ENCODE assay signal across 16 mouse cellular contexts in the genomic region with DNA sequence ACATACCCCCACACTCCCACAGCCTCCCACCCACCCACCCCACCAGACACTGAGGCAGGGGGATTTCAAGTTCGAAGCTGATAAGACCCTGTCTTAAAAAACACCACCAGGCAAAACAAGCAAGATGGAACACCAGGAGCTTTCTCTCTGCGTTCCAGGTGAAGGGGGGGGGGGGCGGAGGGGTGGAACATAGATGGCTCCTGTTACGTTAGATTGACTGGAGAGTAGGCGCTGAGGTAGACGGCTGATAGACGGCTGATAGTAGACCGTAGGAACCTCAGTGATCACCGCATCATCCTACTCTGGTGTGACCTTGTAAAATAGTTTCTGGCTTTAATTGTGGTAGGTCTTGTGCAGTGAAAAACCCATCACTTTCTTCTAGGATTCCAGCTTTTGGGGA. TPM values are rescaled to one million over a fixed set of nuclear protein-coding genes. Genes with fewer than 3 reads are reported as not detected.
DNase-seq lines count a peak whose midpoint lies in the region; ATAC-seq and TF ChIP-seq lines count a peak whose summit lies in the region.
"Had no signal": no experiment of that assay in that cellular context is flagged by ENCODE, and none has a peak within 500 bp of the region (broad histone marks: within the 10 kb centered on the region; RNA-seq: fewer than 3 reads in every experiment).

No protein-coding gene starts in this region.

- no peaks in the 10 kb centered on the region for H3K9me3 ChIP-seq in embryonic facial prominence, embryonic 11.5 days (replicated peaks; ENCODE audit: control insufficient read depth, low read length)
- no peaks in the 10 kb centered on the region for H3K9me3 ChIP-seq in embryonic facial prominence, embryonic 14.5 days (ENCODE audit: control insufficient read depth, low read length)
- H3K9me3 ChIP-seq in liver, postnatal 0 days (ENCODE audit: low read length) = no peaks in the 10 kb centered on the region
- H3K9me3 ChIP-seq: forebrain, embryonic 15.5 days; G1E had no signal

- no peak overlapping the region for H3K4me2 ChIP-seq in embryonic facial prominence, embryonic 11.5 days (ENCODE audit: low read depth, low read length)
- H3K4me2 ChIP-seq in embryonic facial prominence, embryonic 14.5 days (ENCODE audit: low read depth, low read length) = peak overlapping the region; percentile 36
- H3K4me2 ChIP-seq in liver, postnatal 0 days (ENCODE audit: low read depth, low read length) = peak overlapping the region; percentile 39
- H3K4me2 ChIP-seq: forebrain, embryonic 15.5 days had no signal

- TF ChIP-seq POLR2A in liver, adult 2 months (IDR thresholded peaks at IDR 0.05; ENCODE audit: extremely low read depth, insufficient read depth, low read length) = no peak

- H3K36me3 ChIP-seq in liver, adult 2 months (ENCODE audit: control insufficient read depth, insufficient read depth, low read length) = no peaks in the 10 kb centered on the region
- no peaks in the 10 kb centered on the region for H3K36me3 ChIP-seq in embryonic facial prominence, embryonic 11.5 days (replicated peaks; ENCODE audit: control insufficient read depth, insufficient read depth, low read depth, low read length)
- no peaks in the 10 kb centered on the region for H3K36me3 ChIP-seq in embryonic facial prominence, embryonic 14.5 days (ENCODE audit: control insufficient read depth, insufficient read depth, low read length)
- no peaks in the 10 kb centered on the region for H3K36me3 ChIP-seq in liver, postnatal 0 days (replicated peaks; ENCODE audit: insufficient read depth, low read length)
- H3K36me3 ChIP-seq: forebrain, embryonic 15.5 days; G1E had no signal

- H3K27me3 ChIP-seq in liver, adult 2 months (ENCODE audit: control insufficient read depth, insufficient read depth, low read length) = no peaks in the 10 kb centered on the region
- H3K27me3 ChIP-seq in embryonic facial prominence, embryonic 11.5 days (ENCODE audit: control insufficient read depth, insufficient read depth, low read length) = no peaks in the 10 kb centered on the region
- no peaks in the 10 kb centered on the region for H3K27me3 ChIP-seq in embryonic facial prominence, embryonic 14.5 days (replicated peaks; ENCODE audit: control insufficient read depth, insufficient read depth, low read length)
- no peaks in the 10 kb centered on the region for H3K27me3 ChIP-seq in liver, postnatal 0 days (ENCODE audit: insufficient read depth, low read length)
- H3K27me3 ChIP-seq: forebrain, embryonic 15.5 days had no signal

- no peaks in the 10 kb centered on the region for H3K79me2 ChIP-seq in liver, adult 2 months (ENCODE audit: control insufficient read depth, insufficient read depth, low read length)

- peak; percentile 13 for DNase-seq in liver, adult 2 months (ENCODE audit: extremely low read depth, low read depth, low spot score)
- no peak for DNase-seq in liver
- no peak for DNase-seq in embryonic facial prominence, embryonic 11.5 days (ENCODE audit: low spot score)
- DNase-seq in embryonic facial prominence, embryonic 14.5 days (ENCODE audit: low spot score) = no peak
- no peak for DNase-seq in liver, postnatal 0 days
- no peak for DNase-seq in layer of hippocampus, adult 9-10 months (ENCODE audit: low spot score)
- no peak for DNase-seq in left cerebral cortex, adult 9 months (ENCODE audit: low spot score in 2 of 2)
- DNase-seq: cerebellum, adult 9-10 months; heart, postnatal 10 days; kidney, adult 8-10 months; retina, postnatal 1 day; thymus, postnatal 4 days had no signal

- no peak overlapping the region for H3K4me3 ChIP-seq in liver, adult 2 months (ENCODE audit: insufficient read depth, low read depth, low read length)
- no peak overlapping the region for H3K4me3 ChIP-seq in embryonic facial prominence, embryonic 11.5 days (ENCODE audit: low read depth, low read length)
- no peak overlapping the region for H3K4me3 ChIP-seq in embryonic facial prominence, embryonic 14.5 days (ENCODE audit: low read depth, low read length)
- peak overlapping the region; percentile 12; the same call in 1 of the 2 replicates for H3K4me3 ChIP-seq in liver, postnatal 0 days (ENCODE audit: low read depth, low read length)
- H3K4me3 ChIP-seq: forebrain, embryonic 15.5 days had no signal

- H3K27ac ChIP-seq in liver, adult 2 months (replicated peaks; ENCODE audit: insufficient read depth, low read depth, low read length) = no peak overlapping the region
- no peak overlapping the region for H3K27ac ChIP-seq in embryonic facial prominence, embryonic 11.5 days (replicated peaks; ENCODE audit: low read depth, low read length)
- H3K27ac ChIP-seq in embryonic facial prominence, embryonic 14.5 days (replicated peaks; ENCODE audit: low read depth, low read length) = no peak overlapping the region
- H3K27ac ChIP-seq in liver, postnatal 0 days (ENCODE audit: low read depth) = peak overlapping the region; percentile 45; the same call in 1 of the 2 replicates
- H3K27ac ChIP-seq: forebrain, embryonic 15.5 days had no signal

- peak; percentile 14; the same call in 1 of the 2 replicates for ATAC-seq in embryonic facial prominence, embryonic 11.5 days (replicated peaks; ENCODE audit: insufficient number of reproducible peaks, low FRiP score, low TSS enrichment, low read depth)
- ATAC-seq in embryonic facial prominence, embryonic 14.5 days (ENCODE audit: low read depth) = peak; percentile 45; the same call in 1 of the 2 replicates
- ATAC-seq in liver, postnatal 0 days = peak; percentile 57
- ATAC-seq: forebrain, embryonic 15.5 days; midbrain, embryonic 16.5 days had no signal

- no peak overlapping the region for H3K9ac ChIP-seq in liver, adult 2 months (ENCODE audit: low read depth, low read length)
- no peak overlapping the region for H3K9ac ChIP-seq in embryonic facial prominence, embryonic 11.5 days (replicated peaks; ENCODE audit: low read length)
- no peak overlapping the region for H3K9ac ChIP-seq in embryonic facial prominence, embryonic 14.5 days (ENCODE audit: low read depth, low read length)
- H3K9ac ChIP-seq in liver, postnatal 0 days (replicated peaks) = no peak overlapping the region
- H3K9ac ChIP-seq: forebrain, embryonic 15.5 days had no signal

- TF ChIP-seq EP300 in liver, postnatal 0 days (IDR thresholded peaks at IDR 0.05; ENCODE audit: low read depth) = no peak

- no peak for TF ChIP-seq CTCF in liver, adult 2 months (IDR thresholded peaks at IDR 0.05; ENCODE audit: low read depth, low read length)
- TF ChIP-seq CTCF in liver, postnatal 0 days (IDR thresholded peaks at IDR 0.05; ENCODE audit: low read depth) = no peak

- peaks cover 3% of the 10 kb centered on the region for H3K4me1 ChIP-seq in liver, adult 2 months (ENCODE audit: control insufficient read depth, insufficient read depth, low read length)
- H3K4me1 ChIP-seq in embryonic facial prominence, embryonic 11.5 days (ENCODE audit: control insufficient read depth, insufficient read depth, low read length) = no peaks in the 10 kb centered on the region
- no peaks in the 10 kb centered on the region for H3K4me1 ChIP-seq in embryonic facial prominence, embryonic 14.5 days (ENCODE audit: control insufficient read depth, insufficient read depth, low read length)
- no peaks in the 10 kb centered on the region; the same call in 1 of the 2 replicates for H3K4me1 ChIP-seq in liver, postnatal 0 days (ENCODE audit: insufficient read depth)

- 15% methylated on average over 9 of the region's 9 CpGs for WGBS in liver, adult 2 months
- 59% methylated on average over 9 of the region's 9 CpGs for WGBS in embryonic facial prominence, embryonic 11.5 days
- WGBS in embryonic facial prominence, embryonic 14.5 days = 39% methylated on average over 7 of the region's 9 CpGs
- WGBS in liver, postnatal 0 days (ENCODE audit: insufficient replicate concordance) = 54% methylated on average over 8 of the region's 9 CpGs

RNA-seq across cellular contexts. Expression of a gene that starts 11.1 kb away (rescaled TPM):
- total RNA-seq in liver, adult 2 months (2014; rRNA removed) = not detected in 2 replicates
- 0.02 and 0.16 TPM in 2 replicates for polyA plus RNA-seq in liver, adult 2 months (2012; rRNA removed)
- 0.31 and 0.84 TPM in 2 replicates for polyA plus RNA-seq in embryonic facial prominence, embryonic 11.5 days (2014; fragmentation: Nextera tagmentation; extraction: Ambion mirVana)
- 0.90 and 1.1 TPM in 2 replicates for polyA plus RNA-seq in embryonic facial prominence, embryonic 14.5 days (2014; fragmentation: Nextera tagmentation; extraction: Ambion mirVana)
- polyA plus RNA-seq in liver, postnatal 0 days (2015; fragmentation: Nextera tagmentation; extraction: Ambion mirVana) = 0.07 and 0.09 TPM in 2 replicates
- total RNA-seq: heart, postnatal 10 days had no signal
- polyA plus RNA-seq: G1E had no signal

RNA-seq across cellular contexts. Expression of a gene that starts 22.2 kb away (rescaled TPM):
- not detected in 2 replicates for total RNA-seq in liver, adult 2 months (2014; rRNA removed)
- not detected in 2 replicates for polyA plus RNA-seq in liver, adult 2 months (2012; rRNA removed)
- 0.20 TPM in 1 of 2 replicates, not detected in the other for polyA plus RNA-seq in embryonic facial prominence, embryonic 11.5 days (2014; fragmentation: Nextera tagmentation; extraction: Ambion mirVana)
- polyA plus RNA-seq in embryonic facial prominence, embryonic 14.5 days (2014; fragmentation: Nextera tagmentation; extraction: Ambion mirVana) = not detected in 2 replicates
- polyA plus RNA-seq in liver, postnatal 0 days (2015; fragmentation: Nextera tagmentation; extraction: Ambion mirVana) = not detected in 2 replicates
- total RNA-seq: G1E; heart, postnatal 10 days; megakaryocyte-erythroid progenitor cell, adult 5-6 weeks had no signal

RNA-seq across cellular contexts. Expression of a gene that starts 45.9 kb away (rescaled TPM):
- total RNA-seq in liver, adult 2 months (2014; rRNA removed) = 15.2 and 17.2 TPM in 2 replicates
- polyA plus RNA-seq in liver, adult 2 months (2012; rRNA removed) = 7.7 and 8.7 TPM in 2 replicates
- 129 TPM in 2 replicates for polyA plus RNA-seq in embryonic facial prominence, embryonic 11.5 days (2014; fragmentation: Nextera tagmentation; extraction: Ambion mirVana)
- polyA plus RNA-seq in embryonic facial prominence, embryonic 14.5 days (2014; fragmentation: Nextera tagmentation; extraction: Ambion mirVana) = 77.8 and 84.3 TPM in 2 replicates
- 25.4 and 26.6 TPM in 2 replicates for polyA plus RNA-seq in liver, postnatal 0 days (2015; fragmentation: Nextera tagmentation; extraction: Ambion mirVana)
